Mouse (Mus musculus) embryonic fibroblast, embryonic 13.5 days (primary cell): ENCODE results near the gene H2-T23. TPM values are rescaled to one million over a fixed set of nuclear protein-coding genes. Genes with fewer than 3 reads are reported as not detected.
"Not testable (repeated sequence)": the region's sequence is repeated elsewhere in the genome, so short reads cannot be mapped to it uniquely, and the experiment has no call there.

Source experiments
- H3K27ac ChIP-seq: 2 replicates; pipeline ENCODE4 v1.5.1; 2012; ENCODE audit warnings: low read length, control low read depth, inconsistent platforms; ENCODE audit not compliant: insufficient read depth
- H3K4me1 ChIP-seq: 2 replicates; pipeline ENCODE4 v1.6.1; 2011; ENCODE audit warnings: low read length; ENCODE audit not compliant: control insufficient read depth, insufficient read depth
- H3K4me3 ChIP-seq: 2 replicates; pipeline ENCODE4 v1.5.1; 2011; ENCODE audit warnings: mild to moderate bottlenecking, control low read depth, low read length; ENCODE audit not compliant: insufficient read depth
- CTCF ChIP-seq: IDR thresholded peaks from 2 replicates; pipeline ENCODE4 v1.5.1; 2011; ENCODE audit warnings: mild to moderate bottlenecking, control low read depth, low read length, moderate library complexity, borderline replicate concordance; ENCODE audit not compliant: insufficient read depth
- POLR2A ChIP-seq: IDR thresholded peaks from 2 replicates; pipeline ENCODE4 v1.6.1; 2011; ENCODE audit warnings: low read depth, mild to moderate bottlenecking, control low read depth, low read length, moderate library complexity
- polyA plus RNA-seq: library from polyadenylated mRNA; stranded (reverse); fragments of >200 nt; gene quantifications from 2 replicates; pipeline ENCODE4 v1.2.4, GENCODE M21; 2011; ENCODE audit warnings: low read depth; ENCODE audit not compliant: missing spikeins, insufficient read length

H2-T23 gene
- polyA plus RNA-seq, 1 experiment, result 15.8 TPM

- not testable (repeated sequence) for H3K4me1 ChIP-seq, H3K27ac ChIP-seq
- peak; percentile 34; the same call in 1 of the 2 replicates for TF ChIP-seq CTCF
- H3K4me3 ChIP-seq, result peak overlapping the region; percentile 57
Measured at GRCm38 (mm10) chr17:36031583-36032331, 898 bp downstream of the H2-T23 start.

- H3K4me1 ChIP-seq, H3K4me3 ChIP-seq, H3K27ac ChIP-seq: not testable (repeated sequence)
Measured at GRCm38 (mm10) chr17:36030703-36031582, 1.7 kb downstream of the H2-T23 start.

GRCm38 (mm10) chr17:36030046-36030702 is 2.5 kb downstream of the H2-T23 start:
- not testable (repeated sequence) for H3K4me3 ChIP-seq, H3K27ac ChIP-seq, H3K4me1 ChIP-seq

GRCm38 (mm10) chr17:36028879-36029619 is 3.6 kb downstream of the H2-T23 start:
- no peaks in the 10 kb centered on the region for H3K4me1 ChIP-seq
- H3K27ac ChIP-seq, result no peak overlapping the region
- H3K4me3 ChIP-seq, result no peak overlapping the region
- TF ChIP-seq CTCF, result no peak
- TF ChIP-seq POLR2A, result no peak

- Histone ChIP-seq H3K4me1 (no peaks in the 10 kb centered on the region), H3K27ac (no peak overlapping the region), H3K4me3 (no peak overlapping the region)
- TF ChIP-seq CTCF (no peak), POLR2A (no peak)
Measured at GRCm38 (mm10) chr17:36027663-36028062, 5.0 kb downstream of the H2-T23 start.

- Histone ChIP-seq H3K4me3 (no peak overlapping the region), H3K4me1 (no peaks in the 10 kb centered on the region), H3K27ac (no peak overlapping the region)
- no peak for TF ChIP-seq POLR2A
- no peak for TF ChIP-seq CTCF
Measured at GRCm38 (mm10) chr17:36025901-36026300, 6.8 kb downstream of the H2-T23 start.

- Histone ChIP-seq H3K27ac (no peak overlapping the region), H3K4me1 (no peaks in the 10 kb centered on the region), H3K4me3 (no peak overlapping the region)
- TF ChIP-seq CTCF, result no peak
- TF ChIP-seq POLR2A, result no peak
Measured at GRCm38 (mm10) chr17:36025197-36025596, 7.5 kb downstream of the H2-T23 start.

GRCm38 (mm10) chr17:36023710-36024654 is 8.7 kb downstream of the H2-T23 start:
- H3K4me3 ChIP-seq, result no peak overlapping the region
- TF ChIP-seq POLR2A (no peak), CTCF (no peak)
- H3K4me1 ChIP-seq, result no peaks in the 10 kb centered on the region
- H3K27ac ChIP-seq, result peak overlapping the region; percentile 79

- peak overlapping the region; percentile 79; the same call in 1 of the 2 replicates for H3K27ac ChIP-seq
- H3K4me3 ChIP-seq, result no peak overlapping the region
- H3K4me1 ChIP-seq, result no peaks in the 10 kb centered on the region
- no peak for TF ChIP-seq POLR2A
- TF ChIP-seq CTCF, result no peak
Measured at GRCm38 (mm10) chr17:36022922-36023321, 9.7 kb downstream of the H2-T23 start.
